Mouse (Mus musculus) bone marrow macrophage, adult 2 months (primary cell): ENCODE measurements around the gene Lrrc4.

ENCODE experiments used
- CTCF ChIP-seq: IDR thresholded peaks from 2 replicates; pipeline ENCODE4 v1.5.1; 2012; ENCODE audit warnings: low read depth, mild to moderate bottlenecking, low read length, moderate library complexity
- POLR2A ChIP-seq: IDR thresholded peaks from 2 replicates; pipeline ENCODE4 v1.6.1; 2012; ENCODE audit warnings: mild to moderate bottlenecking, low read depth, low read length, borderline replicate concordance

DNA sequence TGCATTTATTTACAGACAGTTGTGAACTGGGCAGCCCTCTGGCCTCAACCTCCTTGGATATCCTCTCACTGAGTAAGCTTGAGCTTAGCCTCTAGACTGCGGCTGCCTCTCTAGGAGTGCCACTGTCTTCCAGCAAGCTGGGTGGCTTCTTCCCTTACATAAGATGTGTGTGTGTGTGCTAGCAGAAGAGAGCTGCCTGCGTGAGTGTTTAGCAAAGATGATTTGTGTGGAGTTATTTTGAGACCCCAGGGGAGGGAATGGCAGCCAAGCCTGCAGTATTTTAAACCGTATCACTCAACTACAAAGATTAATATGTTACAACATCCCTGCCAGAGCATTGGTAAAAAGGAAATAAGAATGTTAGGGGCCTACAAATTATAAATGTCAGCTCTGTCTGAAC, 49.9 kb downstream of the Lrrc4 start:
- TF ChIP-seq CTCF (no peak), POLR2A (no peak)
